Mouse (Mus musculus): ENCODE measurements at regions not wholly inside any gene's neighbourhood (a gene's known extent, or its start where the extent isn't known, plus 50 kb on each side); places are given as distances from the start of the nearest gene placed in this dataset.

- no peak for DNase-seq (ENCODE audit: low read depth, low spot score)
- Histone ChIP-seq H3K36me3 (ENCODE audit: control insufficient read depth, insufficient read depth, low read length, poor library complexity, severe bottlenecking) (no peaks in the 10 kb centered on the region), H3K27me3 (ENCODE audit: control insufficient read depth, insufficient read depth, low read length, poor library complexity, severe bottlenecking) (no peaks in the 10 kb centered on the region)
Measured at GRCm38 (mm10) chr13:58495390-58496073, 92.4 kb upstream of the Hnrnpk start.

DNA sequence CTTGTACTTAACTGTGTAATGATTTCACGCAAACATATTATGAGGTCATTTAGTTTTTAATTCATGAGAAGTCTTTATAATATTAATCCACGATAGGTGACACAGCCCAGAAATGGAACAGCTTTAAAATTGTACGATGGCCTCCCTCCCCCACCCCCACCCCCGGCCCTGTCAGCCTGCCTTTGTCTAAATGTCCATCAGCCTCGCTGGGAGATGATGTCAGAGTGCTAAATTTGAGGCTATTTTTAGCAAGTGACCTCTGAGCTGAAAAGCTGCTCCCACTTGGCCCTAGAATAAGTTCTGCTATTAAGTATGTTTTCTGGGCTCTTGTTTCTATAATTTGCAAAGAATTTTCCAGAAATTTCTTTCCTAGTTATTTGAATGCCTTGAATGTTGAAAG, 91.6 kb upstream of the Hnrnpk start:
- no peaks in the 10 kb centered on the region for H3K36me3 ChIP-seq (ENCODE audit: control insufficient read depth, insufficient read depth, low read length, poor library complexity, severe bottlenecking)
- no peak for DNase-seq (ENCODE audit: low read depth, low spot score)
- H3K27me3 ChIP-seq (ENCODE audit: control insufficient read depth, insufficient read depth, low read length, poor library complexity, severe bottlenecking): no peaks in the 10 kb centered on the region

DNA sequence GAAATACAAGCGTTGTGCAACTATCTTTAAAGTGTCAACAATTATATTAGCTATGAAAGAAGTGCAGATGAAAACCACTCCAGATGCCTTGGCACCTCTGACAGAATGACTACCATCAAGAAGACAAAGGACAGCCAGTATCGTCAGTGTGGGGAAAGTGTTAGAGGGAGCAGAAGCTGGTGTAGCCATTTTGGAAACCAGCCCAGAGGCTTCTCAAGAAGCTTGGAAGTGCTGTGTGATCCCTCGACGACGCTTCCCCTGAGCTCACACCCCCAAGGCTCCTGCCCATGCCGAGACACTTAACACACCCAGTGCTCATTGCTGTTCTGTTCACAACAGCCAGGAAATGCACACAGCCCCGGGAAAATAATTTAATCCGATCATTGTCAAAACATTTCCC, 87.7 kb upstream of the Hnrnpk start:
- no peaks in the 10 kb centered on the region for H3K27me3 ChIP-seq (ENCODE audit: control insufficient read depth, insufficient read depth, low read length, poor library complexity, severe bottlenecking)
- no peaks in the 10 kb centered on the region for H3K36me3 ChIP-seq (ENCODE audit: control insufficient read depth, insufficient read depth, low read length, poor library complexity, severe bottlenecking)
- DNase-seq (ENCODE audit: low read depth, low spot score): no peak

DNA sequence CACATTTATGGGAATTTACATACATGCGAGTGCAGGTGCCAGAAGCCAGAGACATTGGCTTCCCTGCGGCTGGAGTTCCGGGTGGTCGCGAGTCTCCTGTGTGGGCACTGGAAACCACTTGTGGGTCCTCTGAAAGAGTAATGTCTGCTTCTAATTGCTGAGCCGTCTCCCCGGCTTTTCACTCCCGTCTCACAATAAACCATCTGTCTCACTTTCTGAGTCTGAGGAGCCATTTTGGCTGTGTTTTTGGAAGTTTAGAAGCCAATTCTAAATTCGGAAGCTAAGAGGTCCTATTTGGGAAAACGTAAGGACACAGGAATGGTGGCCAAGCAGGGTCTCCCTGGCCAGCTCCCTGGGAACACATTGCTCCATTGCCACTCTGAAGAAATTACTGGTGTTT, 81.9 kb upstream of the Hnrnpk start:
- no peak for DNase-seq (ENCODE audit: low read depth, low spot score)
- Histone ChIP-seq H3K27me3 (ENCODE audit: control insufficient read depth, insufficient read depth, low read length, poor library complexity, severe bottlenecking) (no peaks in the 10 kb centered on the region), H3K36me3 (ENCODE audit: control insufficient read depth, insufficient read depth, low read length, poor library complexity, severe bottlenecking) (no peaks in the 10 kb centered on the region)

- Histone ChIP-seq H3K36me3 (ENCODE audit: control insufficient read depth, insufficient read depth, low read length, poor library complexity, severe bottlenecking) (no peaks in the 10 kb centered on the region), H3K27me3 (ENCODE audit: control insufficient read depth, insufficient read depth, low read length, poor library complexity, severe bottlenecking) (no peaks in the 10 kb centered on the region)
- no peak for DNase-seq (ENCODE audit: low read depth, low spot score)
Measured at GRCm38 (mm10) chr13:58482701-58483100, 79.6 kb upstream of the Hnrnpk start.

DNA sequence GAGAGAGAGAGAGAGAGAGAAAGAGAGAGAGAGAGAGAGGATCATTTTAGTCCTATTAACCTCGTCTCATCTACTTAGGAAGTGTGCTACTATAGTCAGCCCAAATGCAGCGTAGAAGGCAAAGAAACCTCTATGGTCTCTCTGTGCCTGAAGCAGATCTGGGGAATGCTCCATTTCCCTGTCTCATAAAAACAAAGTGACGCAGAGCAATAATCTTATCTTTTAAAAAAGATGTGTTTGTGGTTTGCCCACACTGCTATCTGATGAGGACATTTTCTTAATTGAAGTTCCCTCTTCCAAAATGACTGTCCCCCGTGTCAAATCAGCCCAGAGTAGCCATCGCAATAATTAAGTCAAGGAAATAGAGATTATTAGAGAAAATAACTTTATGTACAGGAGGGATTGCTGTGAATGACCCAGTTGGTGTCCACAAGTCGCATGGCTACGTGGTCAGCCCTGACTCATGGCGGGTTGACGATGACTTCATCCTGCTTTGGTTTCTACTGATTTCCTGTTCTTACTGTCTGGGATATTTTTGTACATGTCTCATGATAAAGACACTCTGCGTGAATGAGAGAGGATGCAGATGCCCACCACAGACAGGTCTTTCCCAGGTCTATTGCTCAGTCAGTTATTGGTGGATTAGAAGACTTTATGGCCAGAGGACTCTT, 77.9 kb upstream of the Hnrnpk start:
- Histone ChIP-seq H3K36me3 (ENCODE audit: control insufficient read depth, insufficient read depth, low read length, poor library complexity, severe bottlenecking) (no peaks in the 10 kb centered on the region), H3K27me3 (ENCODE audit: control insufficient read depth, insufficient read depth, low read length, poor library complexity, severe bottlenecking) (no peaks in the 10 kb centered on the region)
- no peak for DNase-seq (ENCODE audit: low read depth, low spot score)

DNA sequence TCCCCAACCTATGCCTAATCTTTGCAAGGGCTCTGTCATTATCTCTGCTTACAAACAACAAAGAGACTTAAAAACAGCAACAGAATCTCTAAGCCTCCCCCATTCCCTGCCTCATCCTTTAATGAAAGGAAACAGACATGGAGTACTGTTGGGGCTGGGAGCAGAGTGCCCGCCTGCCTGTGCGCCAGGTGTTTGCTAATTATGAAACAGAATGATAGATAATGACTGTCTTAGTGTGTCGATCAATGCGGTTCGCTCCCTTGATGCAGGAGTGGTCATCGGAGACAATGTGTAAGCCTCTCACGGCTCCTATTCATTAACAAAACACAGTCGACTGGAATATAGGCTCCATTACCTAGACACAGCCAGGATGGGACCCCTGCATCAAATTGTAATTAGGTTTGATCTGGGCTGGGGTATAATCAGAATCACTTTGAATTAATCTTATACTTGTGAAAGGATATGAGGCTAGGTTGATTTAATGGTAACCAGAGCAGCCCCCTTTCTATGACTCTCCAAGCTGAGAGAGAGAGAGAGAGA, 77.3 kb upstream of the Hnrnpk start:
- Histone ChIP-seq H3K36me3 (ENCODE audit: control insufficient read depth, insufficient read depth, low read length, poor library complexity, severe bottlenecking) (no peaks in the 10 kb centered on the region), H3K27me3 (ENCODE audit: control insufficient read depth, insufficient read depth, low read length, poor library complexity, severe bottlenecking) (no peaks in the 10 kb centered on the region)
- DNase-seq (ENCODE audit: low read depth, low spot score): no peak

DNA sequence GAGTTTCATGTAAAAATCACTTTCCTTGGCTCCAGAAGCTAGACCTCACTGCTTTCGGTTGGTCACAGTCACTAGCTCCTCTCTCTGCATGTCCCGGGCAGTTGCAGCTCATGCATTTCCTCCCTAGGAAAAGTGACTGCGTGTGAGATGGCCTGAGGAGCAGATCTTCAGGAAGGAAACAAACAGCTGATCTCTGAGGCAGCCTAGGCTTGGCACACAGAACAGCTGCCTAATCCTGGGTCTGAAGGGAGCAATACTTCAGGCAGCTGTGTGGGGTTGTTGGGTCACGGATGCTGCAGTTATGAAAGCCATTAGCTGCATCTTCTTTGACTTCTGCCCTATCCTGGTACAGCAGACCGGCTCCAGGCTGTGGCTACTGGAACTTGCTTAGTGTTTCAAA, 75.3 kb upstream of the Hnrnpk start:
- Histone ChIP-seq H3K27me3 (ENCODE audit: control insufficient read depth, insufficient read depth, low read length, poor library complexity, severe bottlenecking) (no peaks in the 10 kb centered on the region), H3K36me3 (ENCODE audit: control insufficient read depth, insufficient read depth, low read length, poor library complexity, severe bottlenecking) (no peaks in the 10 kb centered on the region)
- no peak for DNase-seq (ENCODE audit: low read depth, low spot score)

- H3K27me3 ChIP-seq (ENCODE audit: control insufficient read depth, insufficient read depth, low read length, poor library complexity, severe bottlenecking): no peaks in the 10 kb centered on the region
- DNase-seq (ENCODE audit: low read depth, low spot score): no peak
Measured at GRCm38 (mm10) chr13:58477253-58477652, 74.1 kb upstream of the Hnrnpk start.

DNA sequence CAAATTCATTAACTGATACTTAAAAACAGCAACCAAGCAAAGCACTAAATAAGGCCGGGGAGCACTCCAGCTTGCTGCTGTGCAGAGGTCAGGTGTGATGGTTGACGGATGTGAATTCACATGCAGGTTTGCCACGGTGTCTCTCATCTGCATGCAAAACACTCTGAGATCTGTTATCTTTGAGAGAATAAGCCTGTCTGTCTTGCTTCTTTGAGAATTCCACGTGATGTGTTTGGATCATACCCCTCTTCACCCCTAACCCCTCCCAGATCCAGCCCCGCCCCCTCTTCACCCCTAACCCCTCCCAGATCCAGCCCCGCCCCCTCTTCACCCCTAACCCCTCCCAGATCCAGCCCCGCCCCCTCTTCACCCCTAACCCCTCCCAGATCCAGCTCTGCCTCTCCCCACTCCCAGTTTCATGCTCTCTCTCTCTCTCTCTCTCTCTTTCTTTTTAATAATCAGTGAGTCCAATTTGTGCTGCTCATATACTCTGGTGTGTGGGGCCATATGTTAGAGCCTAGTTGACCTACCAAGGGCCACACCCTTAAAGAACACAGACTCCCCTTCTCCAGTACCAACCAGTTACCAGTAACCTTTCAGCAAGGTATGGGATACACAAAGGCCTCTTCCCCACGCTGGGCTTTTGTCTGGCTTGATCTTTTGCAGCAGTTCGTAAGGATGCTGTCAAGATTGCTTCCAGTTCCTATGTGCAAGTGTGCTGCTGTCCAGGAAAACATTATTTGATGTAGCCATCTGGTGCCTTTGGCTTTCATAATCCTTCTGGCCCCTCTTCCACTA, 73.1 kb upstream of the Hnrnpk start:
- DNase-seq (ENCODE audit: low read depth, low spot score): no peak
- H3K27me3 ChIP-seq (ENCODE audit: control insufficient read depth, insufficient read depth, low read length, poor library complexity, severe bottlenecking): no peaks in the 10 kb centered on the region; the same call in 1 of the 2 replicates
- no peaks in the 10 kb centered on the region for H3K36me3 ChIP-seq (ENCODE audit: control insufficient read depth, insufficient read depth, low read length, poor library complexity, severe bottlenecking)

More at GRCm38 (mm10) chr13:58477253-58477652, 74.1 kb upstream of the Hnrnpk start:
- H3K36me3 ChIP-seq (ENCODE audit: control insufficient read depth, insufficient read depth, low read length, poor library complexity, severe bottlenecking): no peaks in the 10 kb centered on the region

DNA sequence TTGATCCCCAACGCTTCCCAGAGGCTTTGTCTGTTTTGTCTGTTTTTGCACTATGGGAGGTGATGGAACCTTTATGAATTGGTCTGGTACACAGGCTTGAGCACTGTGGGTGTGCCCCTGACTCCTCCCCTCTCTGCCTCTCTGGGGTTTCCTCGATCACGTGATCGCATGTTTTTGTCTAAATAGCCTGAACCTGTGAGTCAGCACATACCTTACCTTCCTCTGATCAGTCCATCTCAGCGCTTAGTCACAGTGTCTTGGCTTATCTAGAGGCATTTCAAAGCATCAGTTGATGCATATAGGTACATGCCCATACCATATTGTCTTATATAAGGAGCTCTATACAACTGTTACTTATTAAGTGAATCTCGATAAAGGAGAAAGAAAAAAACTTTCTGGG, 72.4 kb upstream of the Hnrnpk start:
- no peaks in the 10 kb centered on the region; the same call in 1 of the 2 replicates for H3K27me3 ChIP-seq (ENCODE audit: control insufficient read depth, insufficient read depth, low read length, poor library complexity, severe bottlenecking)
- peak; percentile 52 for DNase-seq (ENCODE audit: low read depth, low spot score)
- no peaks in the 10 kb centered on the region for H3K36me3 ChIP-seq (ENCODE audit: control insufficient read depth, insufficient read depth, low read length, poor library complexity, severe bottlenecking)

DNA sequence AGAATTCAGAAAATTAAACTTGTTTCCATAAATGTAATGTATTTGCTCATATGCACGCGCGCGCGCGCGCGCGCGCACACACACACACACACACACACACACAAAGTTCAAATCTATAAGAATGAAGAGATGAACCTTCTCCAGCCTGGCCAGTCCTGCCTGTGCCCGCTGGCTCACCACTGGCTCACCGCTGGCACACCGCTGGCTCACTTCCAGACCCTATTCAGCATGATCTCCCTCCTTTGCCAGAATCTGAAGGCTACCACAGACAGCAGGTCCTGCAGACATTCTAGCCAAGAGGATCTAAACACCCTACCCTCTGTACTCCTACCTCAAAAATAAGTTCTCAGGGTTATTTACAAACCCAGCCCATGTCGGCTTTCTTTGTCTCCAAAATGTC, 69.3 kb upstream of the Hnrnpk start:
- H3K27me3 ChIP-seq (ENCODE audit: control insufficient read depth, insufficient read depth, low read length, poor library complexity, severe bottlenecking): no peaks in the 10 kb centered on the region; the same call in 1 of the 2 replicates
- DNase-seq (ENCODE audit: low read depth, low spot score): no peak
- H3K36me3 ChIP-seq (ENCODE audit: control insufficient read depth, insufficient read depth, low read length, poor library complexity, severe bottlenecking): no peaks in the 10 kb centered on the region

GRCm38 (mm10) chr13:58471704-58472103, 68.6 kb upstream of the Hnrnpk start:
- peak; percentile 55 for DNase-seq (ENCODE audit: low read depth, low spot score)
- H3K36me3 ChIP-seq (ENCODE audit: control insufficient read depth, insufficient read depth, low read length, poor library complexity, severe bottlenecking): no peaks in the 10 kb centered on the region

DNA sequence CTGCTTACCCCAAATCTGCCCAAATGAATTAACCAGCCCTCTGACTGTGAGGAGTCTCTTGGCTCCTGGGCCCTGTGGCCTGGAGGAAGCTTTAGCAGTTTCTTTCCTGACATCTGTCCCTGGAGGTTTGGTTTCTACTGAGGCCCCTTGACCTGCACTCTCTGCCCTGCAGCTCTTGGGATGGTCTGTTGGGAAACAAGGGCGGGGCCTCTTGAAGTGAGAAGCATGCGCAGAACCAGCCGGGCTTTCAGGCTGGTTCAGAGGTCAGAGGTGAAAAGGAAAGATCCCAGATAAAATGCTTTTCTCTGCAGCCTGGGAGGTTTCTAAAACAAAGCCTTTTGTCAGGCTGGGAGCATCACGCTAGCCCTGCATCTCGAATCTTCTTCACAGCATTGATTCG, 66.6 kb upstream of the Hnrnpk start:
- H3K27me3 ChIP-seq (ENCODE audit: control insufficient read depth, insufficient read depth, low read length, poor library complexity, severe bottlenecking): no peaks in the 10 kb centered on the region; the same call in 1 of the 2 replicates
- no peaks in the 10 kb centered on the region for H3K36me3 ChIP-seq (ENCODE audit: control insufficient read depth, insufficient read depth, low read length, poor library complexity, severe bottlenecking)
- no peak for DNase-seq (ENCODE audit: low read depth, low spot score)

More at GRCm38 (mm10) chr13:58471704-58472103, 68.6 kb upstream of the Hnrnpk start:
- H3K27me3 ChIP-seq (ENCODE audit: control insufficient read depth, insufficient read depth, low read length, poor library complexity, severe bottlenecking): no peaks in the 10 kb centered on the region; the same call in 1 of the 2 replicates
